Mouse (Mus musculus) retina, postnatal 1 day (tissue): ENCODE data around the gene Epb41l4b.

ENCODE experiments used
- DNase-seq: peaks from one replicate; pipeline ENCODE4 v3.0.0-alpha.2; 2012

Epb41l4b gene

GRCm38 (mm10) chr4:57007717-57008116 lies 135.5 kb downstream of the Epb41l4b start:
- DNase-seq = no peak

GRCm38 (mm10) chr4:57005011-57005410 lies 138.2 kb downstream of the Epb41l4b start:
- peak; percentile 14 for DNase-seq

GRCm38 (mm10) chr4:57003886-57004285 lies 139.4 kb downstream of the Epb41l4b start:
- no peak for DNase-seq

- DNase-seq = no peak
Observed at GRCm38 (mm10) chr4:57002751-57003150, 140.5 kb downstream of the Epb41l4b start.

- DNase-seq = no peak
Observed at GRCm38 (mm10) chr4:57001437-57001836, 141.8 kb downstream of the Epb41l4b start.

GRCm38 (mm10) chr4:56993331-56993730 lies 149.9 kb downstream of the Epb41l4b start:
- DNase-seq = no peak

- DNase-seq = no peak
Observed at GRCm38 (mm10) chr4:56991951-56992350, 151.3 kb downstream of the Epb41l4b start.

GRCm38 (mm10) chr4:56990215-56990584 lies 153.0 kb downstream of the Epb41l4b start, which contains the start of gene Frrs1l:
TSS of gene Frrs1l (minus strand) at chr4:56990391.
- no peak for DNase-seq

GRCm38 (mm10) chr4:56989431-56990214 lies 153.6 kb downstream of the Epb41l4b start:
- peak; percentile 59 for DNase-seq

GRCm38 (mm10) chr4:56965586-56966179 lies 177.6 kb downstream of the Epb41l4b start:
- no peak for DNase-seq

GRCm38 (mm10) chr4:56963687-56964086 lies 179.6 kb downstream of the Epb41l4b start:
- no peak for DNase-seq

- DNase-seq = no peak
Observed at GRCm38 (mm10) chr4:56961320-56961925, 181.8 kb downstream of the Epb41l4b start.

- no peak for DNase-seq
Observed at GRCm38 (mm10) chr4:56957518-56957917, 185.7 kb downstream of the Epb41l4b start.

- DNase-seq = no peak
Observed at GRCm38 (mm10) chr4:56953235-56953634, 190.0 kb downstream of the Epb41l4b start.

GRCm38 (mm10) chr4:56951701-56952100 lies 191.5 kb downstream of the Epb41l4b start:
- DNase-seq = no peak

- no peak for DNase-seq
Observed at GRCm38 (mm10) chr4:56949494-56949893, 193.7 kb downstream of the Epb41l4b start.

GRCm38 (mm10) chr4:56946641-56947640 lies 196.3 kb downstream of the Epb41l4b start, which contains the start of gene Tmem245:
TSS of gene Tmem245 (minus strand) at chr4:56947437.
- DNase-seq = peak; percentile 96

GRCm38 (mm10) chr4:56946180-56946579 lies 197.1 kb downstream of the Epb41l4b start:
- no peak for DNase-seq

- DNase-seq = peak; percentile 42
Observed at GRCm38 (mm10) chr4:56944286-56944685, 199.0 kb downstream of the Epb41l4b start.

- no peak for DNase-seq
Observed at GRCm38 (mm10) chr4:56943258-56943657, 200.0 kb downstream of the Epb41l4b start.

- no peak for DNase-seq
Observed at GRCm38 (mm10) chr4:56942567-56942966, 200.7 kb downstream of the Epb41l4b start.
